Mouse (Mus musculus): Measurements from ENCODE around the gene Klk12.

Klk12 gene

DNA sequence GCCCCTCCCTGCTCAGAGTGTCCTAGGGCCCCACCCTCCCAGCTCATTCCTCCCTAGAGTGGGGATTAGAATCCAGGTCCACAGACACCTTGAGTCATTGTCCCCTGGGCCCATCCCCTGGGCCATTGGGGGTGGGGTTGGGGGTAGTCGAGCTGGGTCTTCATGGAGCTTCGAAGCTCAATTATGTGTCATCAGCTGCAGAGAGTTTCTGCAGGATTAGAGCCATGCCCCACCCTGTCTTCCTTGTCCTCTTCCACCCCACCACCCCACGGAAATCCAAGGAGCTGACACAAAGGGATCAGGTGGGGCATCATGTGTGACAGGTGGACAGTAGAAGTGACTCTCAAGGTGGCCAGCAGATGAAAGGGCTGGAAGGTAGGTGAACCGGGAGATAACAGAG, at the start of gene Klk12:
Gene Klk12, plus strand, starts transcription at position 301 of the 400 bp plus-strand sequence.
- TF ChIP-seq NANOG (IDR thresholded peaks at IDR 0.05; ENCODE audit: borderline replicate concordance, low read length) (no peak), POU5F1 (IDR thresholded peaks at IDR 0.05; ENCODE audit: borderline replicate concordance, low read length) (no peak), CTCF (conservative IDR thresholded peaks at IDR 0.05; ENCODE audit: low read length) (no peak)
- H3K4me1 ChIP-seq (replicated peaks; ENCODE audit: low read depth, low read length): peaks cover 7% of the 10 kb centered on the region
- peaks cover 4% of the 10 kb centered on the region; the same call in 1 of the 2 replicates for H3K27me3 ChIP-seq (ENCODE audit: insufficient read depth, low read length)
- no peaks in the 10 kb centered on the region for H3K36me3 ChIP-seq (ENCODE audit: insufficient read depth, low read length)
- no peaks in the 10 kb centered on the region for H3K9me3 ChIP-seq (ENCODE audit: low read length)
- H3K4me3 ChIP-seq (replicated peaks; ENCODE audit: low read length): no peak within 1 kb of the TSS

DNA sequence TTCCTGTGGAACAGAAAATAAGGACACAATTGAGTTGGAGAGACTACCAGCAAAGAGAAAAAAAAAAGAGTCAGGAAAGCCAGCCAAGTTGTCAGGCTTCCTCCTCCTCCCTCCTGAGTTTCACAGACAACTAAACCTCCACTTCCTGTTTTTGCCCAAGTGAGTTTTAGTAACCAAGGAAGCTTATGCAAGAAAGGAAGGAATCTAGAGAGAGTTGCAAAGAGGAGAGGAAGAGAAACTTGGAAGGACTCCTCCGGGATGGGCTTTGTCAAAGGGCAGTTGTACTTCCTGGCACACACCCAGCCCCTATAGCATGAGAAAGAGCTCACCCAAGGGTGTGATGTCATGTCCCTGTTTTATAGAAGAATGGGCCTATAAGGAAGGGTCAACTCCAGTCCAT, 20.9 kb upstream of the Klk12 start:
- Histone ChIP-seq H3K4me1 (replicated peaks; ENCODE audit: low read depth, low read length) (no peaks in the 10 kb centered on the region), H3K4me3 (replicated peaks; ENCODE audit: low read length) (no peak overlapping the region), H3K9me3 (ENCODE audit: low read length) (no peaks in the 10 kb centered on the region), H3K27me3 (ENCODE audit: insufficient read depth, low read length) (no peaks in the 10 kb centered on the region), H3K36me3 (ENCODE audit: insufficient read depth, low read length) (no peaks in the 10 kb centered on the region)
- no peak for TF ChIP-seq NANOG (IDR thresholded peaks at IDR 0.05; ENCODE audit: borderline replicate concordance, low read length)
- TF ChIP-seq POU5F1 (IDR thresholded peaks at IDR 0.05; ENCODE audit: borderline replicate concordance, low read length): no peak
- no peak for TF ChIP-seq CTCF (conservative IDR thresholded peaks at IDR 0.05; ENCODE audit: low read length)

DNA sequence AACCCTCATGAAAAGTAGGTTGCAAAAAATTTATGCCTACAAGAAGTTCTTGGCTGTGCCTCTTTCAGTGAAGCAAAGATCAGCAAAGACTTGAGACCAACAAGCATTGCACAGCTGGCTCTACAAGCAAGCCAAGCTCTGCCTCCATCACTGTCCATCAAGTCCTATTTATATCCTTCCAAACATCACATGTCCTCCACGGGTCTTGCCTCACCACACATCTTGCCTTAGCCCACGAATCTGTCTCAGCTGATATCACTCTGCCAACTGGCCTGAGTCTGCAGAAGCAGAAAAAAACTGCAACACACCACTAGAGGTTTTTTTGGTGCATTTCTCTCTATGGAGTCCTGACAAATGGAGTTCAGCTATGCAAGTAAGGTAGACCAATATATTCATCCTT, 15.9 kb upstream of the Klk12 start:
- Histone ChIP-seq H3K27me3 (ENCODE audit: insufficient read depth, low read length) (peaks cover 2% of the 10 kb centered on the region; the same call in 1 of the 2 replicates), H3K36me3 (ENCODE audit: insufficient read depth, low read length) (no peaks in the 10 kb centered on the region), H3K9me3 (ENCODE audit: low read length) (no peaks in the 10 kb centered on the region), H3K4me1 (replicated peaks; ENCODE audit: low read depth, low read length) (no peaks in the 10 kb centered on the region), H3K4me3 (replicated peaks; ENCODE audit: low read length) (no peak overlapping the region)
- no peak for TF ChIP-seq CTCF (conservative IDR thresholded peaks at IDR 0.05; ENCODE audit: low read length)
- TF ChIP-seq POU5F1 (IDR thresholded peaks at IDR 0.05; ENCODE audit: borderline replicate concordance, low read length): no peak
- TF ChIP-seq NANOG (IDR thresholded peaks at IDR 0.05; ENCODE audit: borderline replicate concordance, low read length): no peak

DNA sequence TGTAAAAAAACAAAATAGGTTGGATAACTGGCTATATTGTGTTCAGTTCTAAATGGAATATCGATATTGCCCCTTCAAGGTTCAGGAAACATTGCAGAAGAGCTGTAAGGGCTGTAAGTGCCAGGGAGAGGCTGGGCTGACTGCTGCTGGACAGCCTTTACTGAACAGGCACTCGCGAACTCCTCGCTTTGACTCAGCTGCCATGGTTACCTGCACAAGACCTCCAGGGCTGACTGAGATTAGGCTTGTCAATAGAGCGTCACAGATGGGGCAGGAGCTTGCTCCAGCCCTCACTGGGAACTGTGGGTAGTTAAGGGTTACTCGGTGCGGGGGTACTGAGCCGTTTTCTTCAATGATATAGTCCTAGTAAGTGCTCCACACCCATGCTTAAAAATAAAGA, 2.2 kb upstream of the Klk12 start:
- peaks cover 4% of the 10 kb centered on the region; the same call in 1 of the 2 replicates for H3K27me3 ChIP-seq (ENCODE audit: insufficient read depth, low read length)
- H3K9me3 ChIP-seq (ENCODE audit: low read length): peaks cover 8% of the 10 kb centered on the region
- H3K4me3 ChIP-seq (replicated peaks; ENCODE audit: low read length): no peak overlapping the region
- TF ChIP-seq POU5F1 (IDR thresholded peaks at IDR 0.05; ENCODE audit: borderline replicate concordance, low read length) (no peak), CTCF (conservative IDR thresholded peaks at IDR 0.05; ENCODE audit: low read length) (no peak), NANOG (IDR thresholded peaks at IDR 0.05; ENCODE audit: borderline replicate concordance, low read length) (no peak)
- no peaks in the 10 kb centered on the region for H3K36me3 ChIP-seq (ENCODE audit: insufficient read depth, low read length)
- no peaks in the 10 kb centered on the region for H3K4me1 ChIP-seq (replicated peaks; ENCODE audit: low read depth, low read length)

DNA sequence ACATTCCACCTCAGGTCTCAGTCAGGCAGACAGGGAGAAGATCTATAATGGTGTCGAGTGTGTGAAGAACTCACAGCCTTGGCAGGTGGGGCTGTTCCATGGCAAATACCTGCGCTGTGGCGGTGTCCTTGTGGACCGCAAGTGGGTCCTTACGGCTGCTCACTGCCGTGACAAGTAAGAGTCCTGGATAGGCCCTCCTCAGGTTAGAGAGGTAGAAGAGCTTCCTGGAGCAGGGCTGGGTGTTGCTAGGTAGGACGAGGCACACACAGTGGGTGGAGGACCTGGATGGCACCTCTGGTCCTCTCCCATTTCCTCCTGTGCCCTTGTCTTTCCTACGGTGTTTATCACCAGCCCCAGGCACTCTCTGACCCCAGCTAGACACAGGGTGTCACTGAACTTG, 939 bp downstream of the Klk12 start:
- no peak for TF ChIP-seq POU5F1 (IDR thresholded peaks at IDR 0.05; ENCODE audit: borderline replicate concordance, low read length)
- TF ChIP-seq CTCF (conservative IDR thresholded peaks at IDR 0.05; ENCODE audit: low read length): no peak
- no peak for TF ChIP-seq NANOG (IDR thresholded peaks at IDR 0.05; ENCODE audit: borderline replicate concordance, low read length)
- H3K36me3 ChIP-seq (ENCODE audit: insufficient read depth, low read length): no peaks in the 10 kb centered on the region
- H3K9me3 ChIP-seq (ENCODE audit: low read length): no peaks in the 10 kb centered on the region
- peaks cover 4% of the 10 kb centered on the region; the same call in 1 of the 2 replicates for H3K27me3 ChIP-seq (ENCODE audit: insufficient read depth, low read length)
- H3K4me1 ChIP-seq (replicated peaks; ENCODE audit: low read depth, low read length): peaks cover 16% of the 10 kb centered on the region
- H3K4me3 ChIP-seq (replicated peaks; ENCODE audit: low read length): no peak overlapping the region

DNA sequence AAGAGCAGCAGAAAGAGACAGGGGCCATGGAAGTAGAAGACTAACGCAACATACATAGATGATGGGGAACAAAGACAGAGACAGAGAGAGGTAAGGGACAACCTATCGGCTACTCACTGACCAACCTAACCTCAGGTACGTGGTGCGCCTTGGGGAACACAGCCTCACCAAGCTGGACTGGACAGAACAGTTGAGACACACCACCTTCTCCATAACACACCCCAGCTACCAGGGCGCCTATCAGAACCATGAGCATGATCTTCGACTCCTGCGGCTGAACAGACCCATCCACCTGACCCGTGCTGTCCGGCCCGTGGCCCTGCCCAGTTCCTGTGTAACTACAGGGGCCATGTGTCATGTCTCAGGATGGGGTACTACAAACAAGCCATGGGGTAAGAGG, 2.0 kb downstream of the Klk12 start:
- Histone ChIP-seq H3K36me3 (ENCODE audit: insufficient read depth, low read length) (no peaks in the 10 kb centered on the region), H3K4me1 (replicated peaks; ENCODE audit: low read depth, low read length) (peaks cover 26% of the 10 kb centered on the region), H3K4me3 (replicated peaks; ENCODE audit: low read length) (no peak overlapping the region), H3K9me3 (ENCODE audit: low read length) (no peaks in the 10 kb centered on the region), H3K27me3 (ENCODE audit: insufficient read depth, low read length) (peaks cover 4% of the 10 kb centered on the region; the same call in 1 of the 2 replicates)
- TF ChIP-seq NANOG (IDR thresholded peaks at IDR 0.05; ENCODE audit: borderline replicate concordance, low read length) (no peak), CTCF (conservative IDR thresholded peaks at IDR 0.05; ENCODE audit: low read length) (no peak), POU5F1 (IDR thresholded peaks at IDR 0.05; ENCODE audit: borderline replicate concordance, low read length) (no peak)

DNA sequence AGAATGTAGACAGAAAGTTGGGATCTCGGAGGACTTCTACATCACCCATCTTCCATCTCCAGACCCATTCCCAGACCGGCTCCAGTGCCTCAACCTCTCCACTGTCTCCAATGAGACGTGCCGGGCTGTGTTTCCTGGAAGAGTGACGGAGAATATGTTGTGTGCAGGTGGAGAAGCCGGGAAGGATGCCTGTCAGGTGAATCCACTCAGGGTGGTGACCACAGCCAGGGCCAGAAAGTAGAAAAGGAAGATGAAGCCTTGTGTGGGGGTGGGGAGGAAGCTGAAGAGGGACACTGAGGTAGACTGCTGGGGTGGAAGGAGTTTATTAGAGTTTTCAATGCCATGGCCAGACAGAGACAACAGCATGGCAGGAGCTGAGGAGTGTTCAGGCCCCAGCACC, 3.2 kb downstream of the Klk12 start:
- TF ChIP-seq NANOG (IDR thresholded peaks at IDR 0.05; ENCODE audit: borderline replicate concordance, low read length) (no peak), CTCF (conservative IDR thresholded peaks at IDR 0.05; ENCODE audit: low read length) (no peak), POU5F1 (IDR thresholded peaks at IDR 0.05; ENCODE audit: borderline replicate concordance, low read length) (no peak)
- H3K4me1 ChIP-seq (replicated peaks; ENCODE audit: low read depth, low read length): peaks cover 38% of the 10 kb centered on the region
- peaks cover 4% of the 10 kb centered on the region; the same call in 1 of the 2 replicates for H3K27me3 ChIP-seq (ENCODE audit: insufficient read depth, low read length)
- H3K9me3 ChIP-seq (ENCODE audit: low read length): no peaks in the 10 kb centered on the region
- no peaks in the 10 kb centered on the region for H3K36me3 ChIP-seq (ENCODE audit: insufficient read depth, low read length)
- H3K4me3 ChIP-seq (replicated peaks; ENCODE audit: low read length): no peak overlapping the region

DNA sequence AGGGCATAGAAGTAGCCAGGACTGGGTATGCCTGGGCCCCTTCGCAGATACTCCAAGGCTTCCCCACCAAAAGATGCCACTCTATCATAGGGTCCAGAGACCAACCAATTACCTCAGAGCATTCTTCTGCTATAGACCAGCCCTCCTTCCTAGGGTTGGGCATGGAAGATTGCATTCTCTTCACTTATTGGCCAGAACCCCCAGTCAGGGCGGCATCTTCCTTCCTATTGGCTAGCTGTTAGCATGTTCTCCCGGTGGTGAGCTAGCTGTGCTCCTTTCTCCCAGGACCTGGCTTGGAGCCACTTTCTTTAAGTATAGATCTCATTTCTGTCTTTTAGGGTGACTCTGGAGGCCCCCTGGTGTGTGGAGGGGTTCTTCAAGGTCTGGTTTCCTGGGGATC, 4.2 kb downstream of the Klk12 start:
- H3K36me3 ChIP-seq (ENCODE audit: insufficient read depth, low read length): no peaks in the 10 kb centered on the region
- TF ChIP-seq POU5F1 (IDR thresholded peaks at IDR 0.05; ENCODE audit: borderline replicate concordance, low read length) (no peak), CTCF (conservative IDR thresholded peaks at IDR 0.05; ENCODE audit: low read length) (no peak), NANOG (IDR thresholded peaks at IDR 0.05; ENCODE audit: borderline replicate concordance, low read length) (no peak)
- no peak overlapping the region for H3K4me3 ChIP-seq (replicated peaks; ENCODE audit: low read length)
- H3K4me1 ChIP-seq (replicated peaks; ENCODE audit: low read depth, low read length): peaks cover 44% of the 10 kb centered on the region
- peaks cover 4% of the 10 kb centered on the region; the same call in 1 of the 2 replicates for H3K27me3 ChIP-seq (ENCODE audit: insufficient read depth, low read length)
- no peaks in the 10 kb centered on the region for H3K9me3 ChIP-seq (ENCODE audit: low read length)

DNA sequence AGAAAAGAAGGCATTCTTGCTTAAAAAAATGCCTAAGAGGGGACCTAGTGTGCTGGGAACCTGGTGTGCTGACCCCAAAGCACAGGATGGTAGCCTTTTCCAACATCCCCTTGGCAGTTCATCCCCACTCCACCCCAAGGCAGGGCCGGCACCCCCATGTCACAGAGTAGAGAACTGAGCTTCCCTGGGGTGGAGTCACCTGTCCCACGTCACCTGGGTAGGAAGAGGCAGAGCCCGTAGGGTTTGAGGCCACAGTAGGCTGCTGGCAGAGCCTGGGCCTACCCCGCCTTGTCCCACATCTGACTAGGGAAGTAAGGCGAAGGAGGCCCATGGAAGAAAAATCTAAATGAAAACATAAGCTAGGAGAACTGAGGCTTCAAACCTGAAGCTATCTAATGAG, 5.7 kb downstream of the Klk12 start, which contains the start of gene Klk11:
Gene Klk11, plus strand, starts transcription at position 241 of the 400 bp plus-strand sequence.
- Histone ChIP-seq H3K9me3 (ENCODE audit: low read length) (no peaks in the 10 kb centered on the region), H3K27me3 (ENCODE audit: insufficient read depth, low read length) (peaks cover 7% of the 10 kb centered on the region; the same call in 1 of the 2 replicates), H3K4me1 (replicated peaks; ENCODE audit: low read depth, low read length) (peaks cover 44% of the 10 kb centered on the region), H3K4me3 (replicated peaks; ENCODE audit: low read length) (peak within 1 kb of the TSS; percentile 62), H3K36me3 (ENCODE audit: insufficient read depth, low read length) (no peaks in the 10 kb centered on the region)
- TF ChIP-seq CTCF (conservative IDR thresholded peaks at IDR 0.05; ENCODE audit: low read length) (no peak), NANOG (IDR thresholded peaks at IDR 0.05; ENCODE audit: borderline replicate concordance, low read length) (no peak), POU5F1 (IDR thresholded peaks at IDR 0.05; ENCODE audit: borderline replicate concordance, low read length) (no peak)
